Mouse (Mus musculus) olfactory bulb, adult 2 months (tissue): Measurements from ENCODE around the gene Vmn1r236. TPM values are rescaled to one million over a fixed set of nuclear protein-coding genes. Genes with fewer than 3 reads are reported as not detected.

ENCODE experiments used
- H3K27ac ChIP-seq: fragments of 200-500 bp; 2 replicates; pipeline ENCODE4 v1.5.1; 2012; ENCODE audit warnings: low read depth, low read length; ENCODE audit not compliant: insufficient read depth
- H3K4me1 ChIP-seq: fragments of 200-500 bp; 2 replicates; pipeline ENCODE4 v1.6.1; 2012; ENCODE audit warnings: low read length; ENCODE audit not compliant: control insufficient read depth, insufficient read depth
- H3K4me3 ChIP-seq: fragments of 200-500 bp; 2 replicates; pipeline ENCODE4 v1.5.1; 2012; ENCODE audit warnings: mild to moderate bottlenecking, low read depth, low read length, moderate library complexity; ENCODE audit not compliant: insufficient read depth
- CTCF ChIP-seq: fragments of 200-500 bp; IDR thresholded peaks from 2 replicates; pipeline ENCODE4 v1.5.1; 2012; ENCODE audit warnings: low read depth, mild to moderate bottlenecking, low read length, moderate library complexity; ENCODE audit not compliant: insufficient read depth
- POLR2A ChIP-seq: fragments of 200-500 bp; IDR thresholded peaks from 2 replicates; pipeline ENCODE4 v1.6.1; 2012; ENCODE audit warnings: mild to moderate bottlenecking, low read depth, low read length, moderate library complexity; ENCODE audit not compliant: insufficient read depth
- WGBS: fragments of 180-500 bp; shearing (Covaris S2); methylation state at CpG from one replicate; pipeline ENCODE4 v1.1.7; 2018; 5-methylcytosine and 5-hydroxymethylcytosine counted together
- polyA plus RNA-seq: library from polyadenylated mRNA; stranded (reverse); fragments of >200 nt; gene quantifications from 2 replicates; pipeline ENCODE4 v1.2.4, GENCODE M21; 2012; ENCODE audit warnings: low replicate concordance; ENCODE audit not compliant: missing spikeins, insufficient read depth, insufficient read length

Vmn1r236 gene
- not detected in 2 replicates for polyA plus RNA-seq

GRCm38 (mm10) chr17:21282642-21283041 lies at the start of gene Vmn1r236:
Vmn1r236 (plus strand) TSS chr17:21282942.
- H3K4me1 ChIP-seq = no peaks in the 10 kb centered on the region
- 77% methylated on average over 3 of the region's 3 CpGs for whole genome bisulfite sequencing

GRCm38 (mm10) chr17:21256111-21256510 lies 26.6 kb upstream of the Vmn1r236 start, which contains the start of gene Vmn1r235:
Vmn1r235 (plus strand) TSS chr17:21256411.
- no peak within 1 kb of the TSS for H3K27ac ChIP-seq
- no peak within 1 kb of the TSS for H3K4me3 ChIP-seq
- TF ChIP-seq CTCF (no peak), POLR2A (no peak)
- H3K4me1 ChIP-seq = no peaks in the 10 kb centered on the region

More at GRCm38 (mm10) chr17:21282642-21283041, at the start of gene Vmn1r236:
- H3K4me3 ChIP-seq = no peak within 1 kb of the TSS
- TF ChIP-seq POLR2A (no peak), CTCF (no peak)
- H3K27ac ChIP-seq = no peak within 1 kb of the TSS

- no peaks in the 10 kb centered on the region for H3K4me1 ChIP-seq
- TF ChIP-seq POLR2A (no peak), CTCF (no peak)
- H3K4me3 ChIP-seq = no peak overlapping the region
- no peak overlapping the region for H3K27ac ChIP-seq
- WGBS = 10% methylated on average over 4 of the region's 4 CpGs
Measured at GRCm38 (mm10) chr17:21272103-21272502, 10.6 kb upstream of the Vmn1r236 start.

- no peaks in the 10 kb centered on the region for H3K4me1 ChIP-seq
- no peak overlapping the region for H3K4me3 ChIP-seq
- TF ChIP-seq CTCF (no peak), POLR2A (no peak)
- no peak overlapping the region for H3K27ac ChIP-seq
Measured at GRCm38 (mm10) chr17:21284395-21284794, 1.7 kb downstream of the Vmn1r236 start.

GRCm38 (mm10) chr17:21289695-21290094 lies 7.0 kb downstream of the Vmn1r236 start:
- no peak overlapping the region for H3K4me3 ChIP-seq
- H3K27ac ChIP-seq = no peak overlapping the region
- H3K4me1 ChIP-seq = no peaks in the 10 kb centered on the region
- TF ChIP-seq CTCF (no peak), POLR2A (no peak)

- no peak within 1 kb of the TSS for H3K27ac ChIP-seq
- no peaks in the 10 kb centered on the region for H3K4me1 ChIP-seq
- no peak within 1 kb of the TSS for H3K4me3 ChIP-seq
- no peak for TF ChIP-seq POLR2A
- TF ChIP-seq CTCF = no peak
Measured at GRCm38 (mm10) chr17:21311565-21311964, 28.8 kb downstream of the Vmn1r236 start, which contains the start of gene Vmn1r237. Vmn1r237 (plus strand) TSS chr17:21311865.

Other genes starting within 250 kb of the Vmn1r236 start
- gene Vmn1r234, start 56.9 kb upstream of the Vmn1r236 start, polyA plus RNA-seq = not detected in 2 replicates
- gene Vmn1r235, start 26.5 kb upstream of the Vmn1r236 start, polyA plus RNA-seq = not detected in 2 replicates
- gene Vmn1r237, start 28.9 kb downstream of the Vmn1r236 start, polyA plus RNA-seq = not detected in 2 replicates
- not detected in 2 replicates for gene Zfp677, start 100.8 kb downstream of the Vmn1r236 start, polyA plus RNA-seq
- not detected in 2 replicates for gene Zfp54, start 140.3 kb downstream of the Vmn1r236 start, polyA plus RNA-seq
- not detected in 2 replicates for gene Zfp51, start 167.4 kb downstream of the Vmn1r236 start, polyA plus RNA-seq
- gene Zfp53, start 206.1 kb downstream of the Vmn1r236 start, polyA plus RNA-seq = not detected in 2 replicates